In genomic region chr10:3416565-3416964, GRCm38 (mm10) we compare ENCODE assay signal across 28 mouse cellular contexts. TPM values are rescaled to one million over a fixed set of nuclear protein-coding genes. Genes with fewer than 3 reads are reported as not detected.
DNase-seq lines count a peak whose midpoint lies in the region; ATAC-seq and TF ChIP-seq lines count a peak whose summit lies in the region.
"Had no signal": no experiment of that assay in that cellular context is flagged by ENCODE, and none has a peak within 500 bp of the region (broad histone marks: within the 10 kb centered on the region; RNA-seq: fewer than 3 reads in every experiment).

No protein-coding gene starts in this region.

- peak; percentile 55; the same call in 1 of the 2 replicates for TF ChIP-seq EP300 in heart, adult 2 months (IDR thresholded peaks at IDR 0.05; ENCODE audit: insufficient read depth, low read depth, low read length)

- peaks cover 2% of the 10 kb centered on the region; the same call in 1 of the 2 replicates for H3K79me2 ChIP-seq in heart, adult 2 months (replicated peaks; ENCODE audit: control insufficient read depth, insufficient read depth, low read length)

- DNase-seq in frontal cortex, postnatal 10 days (ENCODE audit: low spot score in 2 of 2), result no peak
- DNase-seq in heart, adult 2 months, result peak in 1 of 2 experiments; percentile 51
- no peak for DNase-seq in heart, postnatal 25 days (ENCODE audit: low spot score)
- DNase-seq: adrenal gland, adult 8-10 months; cerebellum, adult 2 months; cerebellum, postnatal 25 days; forebrain, postnatal 0 days; kidney, adult 2 months; kidney, postnatal 36 days; right cerebral cortex, postnatal 25 days had no signal

- no peak overlapping the region for H3K4me3 ChIP-seq in heart, adult 2 months
- H3K4me3 ChIP-seq in heart, embryonic 13.5 days, result no peak overlapping the region
- no peak overlapping the region for H3K4me3 ChIP-seq in intestine, postnatal 0 days (ENCODE audit: low read depth, low read length)
- H3K4me3 ChIP-seq: embryonic facial prominence, embryonic 10.5 days; embryonic facial prominence, embryonic 15.5 days; forebrain, embryonic 12.5 days; hindbrain, embryonic 10.5 days; hindbrain, embryonic 15.5 days; layer of hippocampus, adult 2 months; limb, embryonic 13.5 days; lung, embryonic 15.5 days; midbrain, embryonic 10.5 days; stomach, embryonic 15.5 days had no signal

- H3K36me3 ChIP-seq in heart, adult 2 months (ENCODE audit: control insufficient read depth, insufficient read depth, low read length), result peaks cover 11% of the 10 kb centered on the region; the same call in 1 of the 2 replicates
- H3K36me3 ChIP-seq in heart, embryonic 13.5 days, result no peaks in the 10 kb centered on the region
- H3K36me3 ChIP-seq in intestine, postnatal 0 days (ENCODE audit: control insufficient read depth, insufficient read depth), result no peaks in the 10 kb centered on the region
- H3K36me3 ChIP-seq: embryonic facial prominence, embryonic 10.5 days; embryonic facial prominence, embryonic 15.5 days; forebrain, embryonic 12.5 days; G1E; hindbrain, embryonic 10.5 days; hindbrain, embryonic 15.5 days; limb, embryonic 13.5 days; lung, embryonic 15.5 days; midbrain, embryonic 10.5 days; stomach, embryonic 15.5 days had no signal

- H3K9ac ChIP-seq in heart, adult 2 months (ENCODE audit: low read depth, low read length), result no peak overlapping the region
- H3K9ac ChIP-seq in heart, embryonic 13.5 days, result peak overlapping the region; percentile 30
- H3K9ac ChIP-seq in intestine, postnatal 0 days (ENCODE audit: low read depth, low read length), result no peak overlapping the region
- H3K9ac ChIP-seq: embryonic facial prominence, embryonic 15.5 days; forebrain, embryonic 12.5 days; forebrain, postnatal 0 days; hindbrain, embryonic 15.5 days; limb, embryonic 13.5 days; lung, embryonic 15.5 days; stomach, embryonic 15.5 days had no signal

- peak overlapping the region; percentile 14 for H3K4me2 ChIP-seq in heart, embryonic 13.5 days
- no peak overlapping the region for H3K4me2 ChIP-seq in intestine, postnatal 0 days (replicated peaks; ENCODE audit: low read depth)
- H3K4me2 ChIP-seq: embryonic facial prominence, embryonic 15.5 days; forebrain, embryonic 12.5 days; hindbrain, embryonic 15.5 days; limb, embryonic 13.5 days; liver, embryonic 11.5 days; lung, embryonic 15.5 days; stomach, embryonic 15.5 days had no signal

- intact Hi-C loops in heart, adult 2 months (cut with DNase I), result no loop called here
- intact Hi-C loops in heart, postnatal 25 days (cut with DNase I), result loop anchor here (5.0 kb wide), 3 partner anchors 49 to 106 kb away; partner anchors contain the start of gene Ppp1r14c

- 57% methylated on average over 4 of the region's 4 CpGs for WGBS in heart, adult 2 months
- WGBS in heart, embryonic 13.5 days, result 41% methylated on average over 4 of the region's 4 CpGs
- WGBS in intestine, postnatal 0 days, result 60% methylated on average over 4 of the region's 4 CpGs

- no peaks in the 10 kb centered on the region for H3K9me3 ChIP-seq in heart, embryonic 13.5 days
- H3K9me3 ChIP-seq in intestine, postnatal 0 days (ENCODE audit: control insufficient read depth), result no peaks in the 10 kb centered on the region
- H3K9me3 ChIP-seq: embryonic facial prominence, embryonic 10.5 days; embryonic facial prominence, embryonic 15.5 days; forebrain, embryonic 12.5 days; G1E; hindbrain, embryonic 10.5 days; hindbrain, embryonic 15.5 days; limb, embryonic 13.5 days; lung, embryonic 15.5 days; midbrain, embryonic 10.5 days; stomach, embryonic 15.5 days had no signal

- ATAC-seq in frontal cortex, adult (ENCODE audit: low TSS enrichment), result peak; percentile 57; the same call in 1 of the 2 replicates
- no peak for ATAC-seq in heart, embryonic 13.5 days (ENCODE audit: extremely low read depth, insufficient number of reproducible peaks, low FRiP score, low TSS enrichment)
- no peak for ATAC-seq in intestine, postnatal 0 days
- ATAC-seq in granulocyte monocyte progenitor cell, adult 5-6 weeks (replicated peaks; ENCODE audit: poor library complexity, severe bottlenecking), result no peak

- peak overlapping the region; percentile 77 for H3K27ac ChIP-seq in heart, adult 2 months
- H3K27ac ChIP-seq in heart, embryonic 13.5 days (replicated peaks), result peak overlapping the region; percentile 93
- H3K27ac ChIP-seq in intestine, postnatal 0 days (ENCODE audit: low read depth, low read length), result no peak overlapping the region
- H3K27ac ChIP-seq: embryonic facial prominence, embryonic 10.5 days; embryonic facial prominence, embryonic 15.5 days; forebrain, embryonic 12.5 days; hindbrain, embryonic 10.5 days; hindbrain, embryonic 15.5 days; layer of hippocampus, adult 2 months; limb, embryonic 13.5 days; lung, embryonic 15.5 days; midbrain, embryonic 10.5 days; stomach, embryonic 15.5 days had no signal

- no peak for TF ChIP-seq CTCF in heart, adult 2 months (IDR thresholded peaks at IDR 0.05)
- no peak for TF ChIP-seq CTCF in intestine, postnatal 0 days (IDR thresholded peaks at IDR 0.05; ENCODE audit: low read depth)

- H3K27me3 ChIP-seq in heart, adult 2 months (ENCODE audit: control insufficient read depth, insufficient read depth, low read length), result no peaks in the 10 kb centered on the region
- H3K27me3 ChIP-seq in heart, embryonic 13.5 days (replicated peaks), result no peaks in the 10 kb centered on the region
- no peaks in the 10 kb centered on the region for H3K27me3 ChIP-seq in intestine, postnatal 0 days (replicated peaks; ENCODE audit: control insufficient read depth, insufficient read depth, low read length)
- H3K27me3 ChIP-seq: embryonic facial prominence, embryonic 15.5 days; forebrain, embryonic 12.5 days; hindbrain, embryonic 15.5 days; limb, embryonic 13.5 days; lung, embryonic 15.5 days; stomach, embryonic 15.5 days had no signal

- peaks cover 11% of the 10 kb centered on the region for H3K4me1 ChIP-seq in heart, adult 2 months (ENCODE audit: control insufficient read depth, insufficient read depth, low read length)
- peaks cover 97% of the 10 kb centered on the region for H3K4me1 ChIP-seq in heart, embryonic 13.5 days
- no peaks in the 10 kb centered on the region for H3K4me1 ChIP-seq in intestine, postnatal 0 days (replicated peaks; ENCODE audit: control insufficient read depth, insufficient read depth, low read length)
- H3K4me1 ChIP-seq: embryonic facial prominence, embryonic 15.5 days; forebrain, embryonic 12.5 days; hindbrain, embryonic 10.5 days; midbrain, embryonic 10.5 days; stomach, embryonic 15.5 days had no signal

- no peak for TF ChIP-seq POLR2A in heart, adult 2 months (IDR thresholded peaks at IDR 0.05; ENCODE audit: insufficient read depth, low read depth, low read length)

RNA-seq across cellular contexts. Expression of gene Ppp1r14c, which starts 50.7 kb away (rescaled TPM):
- total RNA-seq in heart, adult 2 months (2021), result 100 to 1,000 TPM; 156 to 164 TPM
- polyA plus RNA-seq in heart, adult 2 months (2012; rRNA removed), result 90.7 and 107 TPM in 2 replicates
- total RNA-seq in heart, postnatal 25 days (2021), result 100 to 1,000 TPM; 213 to 228 TPM
- polyA plus RNA-seq in heart, embryonic 13.5 days (2015; fragmentation: Nextera tagmentation; extraction: Ambion mirVana), result 189 and 199 TPM in 2 replicates
- polyA plus RNA-seq in intestine, postnatal 0 days (2015; fragmentation: Nextera tagmentation; extraction: Ambion mirVana), result 1.4 and 2.3 TPM in 2 replicates
- not detected in 2 replicates for total RNA-seq in granulocyte monocyte progenitor cell, adult 5-6 weeks (2014; fragmentation: Nextera tagmentation)
- not detected in 2 replicates for total RNA-seq in granulocyte monocyte progenitor cell, adult 5-6 weeks (2017)
- total RNA-seq: megakaryocyte progenitor cell, adult 5-6 weeks; monocyte, adult 5-6 weeks had no signal
- polyA plus RNA-seq: G1E had no signal

Comparison
In these comparisons a context has a peak if more than half of its experiments do, and no peak if none do; other contexts are left out.
1. RNA of gene Ppp1r14c, which starts 50.7 kb away (total RNA-seq): 213 to 228 TPM in heart, postnatal 25 days and 156 to 164 TPM in heart, adult 2 months; not detected in granulocyte monocyte progenitor cell, adult 5-6 weeks; every median in the first group is over 100 times any median in the second.